13 mouse cellular contexts compared by ENCODE assay signal in the genomic region with DNA sequence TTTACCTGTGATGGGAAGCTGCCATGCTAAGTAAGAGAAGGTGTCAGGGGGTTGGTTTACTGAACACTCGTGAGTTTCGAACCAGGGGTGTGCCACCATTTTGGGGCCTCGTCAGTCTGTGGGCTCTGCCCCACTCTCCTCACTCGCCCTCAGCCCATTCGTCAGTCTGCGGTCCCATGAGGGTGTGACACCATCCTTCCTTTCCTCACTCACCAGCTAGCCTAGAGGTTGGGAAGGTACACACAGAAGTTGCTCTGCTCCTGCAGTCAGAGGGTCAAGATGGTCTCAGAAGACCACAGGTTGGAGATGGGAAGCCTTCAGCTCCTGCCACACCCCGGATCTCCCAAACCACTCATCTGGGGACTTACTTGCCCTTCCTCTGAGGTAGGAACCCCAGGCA.
DNase-seq lines count a peak whose midpoint lies in the region; ATAC-seq lines count a peak whose summit lies in the region.
"Had no signal": no experiment of that assay in that cellular context is flagged by ENCODE, and none has a peak within 500 bp of the region (broad histone marks: within the 10 kb centered on the region; RNA-seq: fewer than 3 reads in every experiment).

No protein-coding gene starts in this region.

- DNase-seq in heart, embryonic 10.5 days (ENCODE audit: low spot score) = no peak
- DNase-seq in heart, adult 9 months (ENCODE audit: low spot score in 2 of 2) = no peak
- no peak for DNase-seq in limb, embryonic 10.5 days (ENCODE audit: low spot score)
- DNase-seq in right cerebral cortex, postnatal 10 days (ENCODE audit: low spot score in 2 of 2) = no peak
- DNase-seq in T-cell, adult 2 months (ENCODE audit: low spot score) = no peak
- DNase-seq: gastrocnemius, postnatal 25 days; liver, embryonic 13.5 days; spleen, adult 18-20 months; thymus, adult 18-20 months had no signal

- H3K27me3 ChIP-seq in heart, embryonic 10.5 days (ENCODE audit: insufficient read depth, poor library complexity, severe bottlenecking) = no peaks in the 10 kb centered on the region
- no peaks in the 10 kb centered on the region for H3K27me3 ChIP-seq in limb, embryonic 15.5 days
- H3K27me3 ChIP-seq in limb, embryonic 10.5 days (ENCODE audit: low read depth, poor library complexity, severe bottlenecking) = no peaks in the 10 kb centered on the region
- H3K27me3 ChIP-seq in embryonic facial prominence, embryonic 15.5 days = no peaks in the 10 kb centered on the region
- H3K27me3 ChIP-seq in stomach, embryonic 14.5 days (ENCODE audit: control insufficient read depth, insufficient read depth, low read length) = no peaks in the 10 kb centered on the region
- H3K27me3 ChIP-seq: liver, embryonic 13.5 days; neural tube, embryonic 12.5 days had no signal

- no peak overlapping the region for H3K9ac ChIP-seq in limb, embryonic 15.5 days
- no peak overlapping the region for H3K9ac ChIP-seq in embryonic facial prominence, embryonic 15.5 days
- H3K9ac ChIP-seq in stomach, embryonic 14.5 days (replicated peaks; ENCODE audit: low read depth, low read length) = no peak overlapping the region
- H3K9ac ChIP-seq: liver, embryonic 13.5 days; neural tube, embryonic 12.5 days had no signal

- H3K4me3 ChIP-seq in heart, embryonic 10.5 days = no peak overlapping the region
- no peak overlapping the region for H3K4me3 ChIP-seq in limb, embryonic 15.5 days
- no peak overlapping the region for H3K4me3 ChIP-seq in limb, embryonic 10.5 days
- H3K4me3 ChIP-seq in embryonic facial prominence, embryonic 15.5 days (replicated peaks) = no peak overlapping the region
- no peak overlapping the region for H3K4me3 ChIP-seq in stomach, embryonic 14.5 days (ENCODE audit: low read depth, low read length)
- H3K4me3 ChIP-seq: liver, embryonic 13.5 days; neural tube, embryonic 12.5 days had no signal

- ATAC-seq in limb, embryonic 15.5 days (ENCODE audit: insufficient number of reproducible peaks, low FRiP score, low TSS enrichment, low read depth) = no peak
- ATAC-seq in embryonic facial prominence, embryonic 15.5 days (ENCODE audit: insufficient number of reproducible peaks, low FRiP score, low TSS enrichment, low read depth) = no peak
- ATAC-seq in stomach, embryonic 14.5 days (ENCODE audit: insufficient number of reproducible peaks, insufficient read depth, low FRiP score, low read depth) = no peak

- 79% methylated on average over 7 of the region's 7 CpGs for WGBS in heart, embryonic 10.5 days
- 82% methylated on average over 7 of the region's 7 CpGs for WGBS in limb, embryonic 15.5 days
- WGBS in limb, embryonic 10.5 days = 91% methylated on average over 7 of the region's 7 CpGs
- WGBS in embryonic facial prominence, embryonic 15.5 days = 87% methylated on average over 7 of the region's 7 CpGs
- 88% methylated on average over 7 of the region's 7 CpGs for WGBS in stomach, embryonic 14.5 days

- H3K27ac ChIP-seq in heart, embryonic 10.5 days = peak overlapping the region; percentile 83
- peak overlapping the region; percentile 43; the same call in 1 of the 2 replicates for H3K27ac ChIP-seq in limb, embryonic 15.5 days
- no peak overlapping the region; the same call in 1 of the 2 replicates for H3K27ac ChIP-seq in limb, embryonic 10.5 days
- peak overlapping the region; percentile 69; the same call in 1 of the 2 replicates for H3K27ac ChIP-seq in embryonic facial prominence, embryonic 15.5 days (replicated peaks)
- peak overlapping the region; percentile 48; the same call in 1 of the 2 replicates for H3K27ac ChIP-seq in stomach, embryonic 14.5 days (ENCODE audit: low read length)
- H3K27ac ChIP-seq: liver, embryonic 13.5 days; neural tube, embryonic 12.5 days had no signal

- H3K36me3 ChIP-seq in heart, embryonic 10.5 days = peaks cover 5% of the 10 kb centered on the region; the same call in 1 of the 2 replicates
- no peaks in the 10 kb centered on the region for H3K36me3 ChIP-seq in limb, embryonic 15.5 days
- H3K36me3 ChIP-seq in limb, embryonic 10.5 days = peaks cover 4% of the 10 kb centered on the region; the same call in 1 of the 2 replicates
- H3K36me3 ChIP-seq in embryonic facial prominence, embryonic 15.5 days = no peaks in the 10 kb centered on the region
- no peaks in the 10 kb centered on the region for H3K36me3 ChIP-seq in stomach, embryonic 14.5 days (ENCODE audit: control insufficient read depth, insufficient read depth, low read length)
- H3K36me3 ChIP-seq: liver, embryonic 13.5 days; neural tube, embryonic 12.5 days had no signal

- no peak overlapping the region for H3K4me2 ChIP-seq in limb, embryonic 15.5 days
- no peak overlapping the region for H3K4me2 ChIP-seq in embryonic facial prominence, embryonic 15.5 days (replicated peaks)
- H3K4me2 ChIP-seq in stomach, embryonic 14.5 days (replicated peaks; ENCODE audit: low read depth, low read length) = no peak overlapping the region
- H3K4me2 ChIP-seq: liver, embryonic 13.5 days; neural tube, embryonic 12.5 days had no signal

- H3K9me3 ChIP-seq in heart, embryonic 10.5 days = no peaks in the 10 kb centered on the region
- no peaks in the 10 kb centered on the region for H3K9me3 ChIP-seq in limb, embryonic 15.5 days
- H3K9me3 ChIP-seq in limb, embryonic 10.5 days (replicated peaks) = no peaks in the 10 kb centered on the region
- H3K9me3 ChIP-seq in embryonic facial prominence, embryonic 15.5 days (replicated peaks) = no peaks in the 10 kb centered on the region
- no peaks in the 10 kb centered on the region for H3K9me3 ChIP-seq in stomach, embryonic 14.5 days (ENCODE audit: control insufficient read depth, low read depth, low read length)
- H3K9me3 ChIP-seq: liver, embryonic 13.5 days; neural tube, embryonic 12.5 days had no signal

- H3K4me1 ChIP-seq in heart, embryonic 10.5 days = peaks cover 78% of the 10 kb centered on the region
- H3K4me1 ChIP-seq in limb, embryonic 15.5 days = peaks cover 33% of the 10 kb centered on the region
- H3K4me1 ChIP-seq in limb, embryonic 10.5 days = peaks cover 19% of the 10 kb centered on the region; the same call in 1 of the 2 replicates
- H3K4me1 ChIP-seq in embryonic facial prominence, embryonic 15.5 days = peaks cover 54% of the 10 kb centered on the region
- H3K4me1 ChIP-seq in stomach, embryonic 14.5 days (ENCODE audit: control insufficient read depth, insufficient read depth, low read length) = peaks cover 25% of the 10 kb centered on the region
- H3K4me1 ChIP-seq: liver, embryonic 13.5 days had no signal
